Mouse (Mus musculus): ENCODE measurements around the gene Kyat3. TPM values are rescaled to one million over a fixed set of nuclear protein-coding genes. Genes with fewer than 3 reads are reported as not detected.

The Kyat3 gene
- total RNA-seq (2023), result 4.3 TPM

GRCm38 (mm10) chr3:142700442-142701322 lies at the start of gene Kyat3:
TSS of gene Kyat3 (plus strand) at chr3:142701051.

GRCm38 (mm10) chr3:142764995-142765777 lies 64.3 kb downstream of the Kyat3 start, which contains the start of gene Gtf2b:
TSS of gene Gtf2b (plus strand) at chr3:142765045.

Other genes with a start within 250 kb of the Kyat3 start
- 26.3 TPM for gene Gbp5, start 207.1 kb upstream of the Kyat3 start, total RNA-seq (2023)
- gene Gbp7, start 170.7 kb upstream of the Kyat3 start, total RNA-seq (2023), result 43.0 TPM
- gene Gbp3, start 141.0 kb upstream of the Kyat3 start, total RNA-seq (2023), result 133 TPM
- 0.47 TPM for gene Gbp2b, start 106.2 kb upstream of the Kyat3 start, total RNA-seq (2023)
- 27.6 TPM for gene Gbp2, start 80.4 kb upstream of the Kyat3 start, total RNA-seq (2023)
- 65.7 TPM for gene Gtf2b, start 64.0 kb downstream of the Kyat3 start, total RNA-seq (2023)
- 81.2 TPM for gene Pkn2, start 181.0 kb downstream of the Kyat3 start, total RNA-seq (2023)